Mouse (Mus musculus) left cerebral cortex, postnatal 36 days (tissue): ENCODE measurements around the gene Retsat. TPM values are rescaled to one million over a fixed set of nuclear protein-coding genes. Genes with fewer than 3 reads are reported as not detected.

Experiments
- DNase-seq, 2 experiments: peaks; one replicate each; pipeline ENCODE4 v3.0.0; 2021 to 2022; ENCODE audit warnings: low spot score in 2 of 2, mixed read lengths in 1 of 2
- intact Hi-C: fragments of 180-260 bp; cut with DNase I; formaldehyde crosslinking; loops from one replicate; pipeline ENCODE4 v1.15.1; 2025
- total RNA-seq, 2 experiments: library from RNA; stranded (reverse); gene quantifications; 2 replicates each; pipeline ENCODE4 v1.2.3; 2021

The Retsat gene
- total RNA-seq, 2 experiments from 2014 or later: 52.2 to 53.9 TPM

DNA sequence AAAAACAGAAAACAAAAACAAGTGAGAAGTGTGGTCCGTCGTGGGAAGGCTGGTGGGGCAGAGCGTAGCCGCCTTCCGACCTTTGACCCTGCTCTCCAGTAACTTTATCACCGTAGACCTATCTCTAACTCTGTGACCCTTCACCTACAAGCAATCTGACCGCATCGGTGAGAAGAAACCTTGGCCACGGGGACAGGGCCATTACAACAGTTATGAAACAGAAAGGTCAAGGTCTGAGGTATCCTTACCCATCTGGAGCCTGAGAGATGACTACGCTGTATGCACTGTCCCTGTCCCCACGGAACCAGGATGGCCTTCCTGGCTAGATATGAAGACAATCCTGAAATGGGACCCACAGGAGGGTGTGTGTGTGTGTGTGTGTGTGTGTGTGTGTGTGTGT lies 14.1 kb upstream of the Retsat start:
- intact Hi-C loops: no loop called here
- no peak for DNase-seq

DNA sequence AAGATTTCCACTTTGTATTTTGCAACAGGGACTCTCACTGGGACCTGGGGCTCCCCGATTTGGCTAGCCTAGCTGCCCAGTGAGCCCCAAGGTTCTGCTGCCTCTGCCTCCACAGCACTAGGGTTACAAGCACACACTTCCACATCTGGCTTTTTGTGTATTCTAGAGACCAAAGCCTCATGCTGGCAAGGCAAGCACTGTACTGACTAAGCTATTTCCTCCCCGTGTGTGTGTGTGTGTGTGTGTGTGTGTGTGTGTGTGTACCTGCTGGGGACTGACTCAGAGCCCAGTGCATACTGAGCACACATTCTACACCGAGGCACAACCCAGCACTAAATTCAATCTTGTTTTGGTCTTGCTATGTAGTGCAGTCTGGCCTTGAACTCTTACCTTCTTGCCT lies 11.6 kb upstream of the Retsat start:
- DNase-seq: no peak
- intact Hi-C loops: no loop called here

DNA sequence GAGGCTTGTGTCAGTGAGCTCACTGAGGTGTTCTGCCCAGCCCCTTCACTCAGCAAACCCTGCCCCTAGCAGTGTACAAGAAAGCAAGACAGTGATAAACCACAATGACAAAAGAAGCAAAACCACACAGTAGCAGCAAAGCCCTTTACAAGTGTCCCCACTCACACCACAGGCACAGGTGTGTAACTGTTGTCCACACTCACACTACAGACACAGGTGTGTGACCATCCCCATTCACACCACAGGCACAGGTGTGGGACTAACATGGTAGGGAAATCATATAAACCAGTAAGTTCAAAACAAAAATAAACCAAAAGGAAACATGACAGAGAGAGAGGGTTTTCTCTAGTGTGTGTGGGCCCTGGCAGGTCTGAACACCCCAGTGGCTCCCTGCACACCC lies 10.0 kb upstream of the Retsat start:
- intact Hi-C loops: no loop called here
- DNase-seq: no peak

DNA sequence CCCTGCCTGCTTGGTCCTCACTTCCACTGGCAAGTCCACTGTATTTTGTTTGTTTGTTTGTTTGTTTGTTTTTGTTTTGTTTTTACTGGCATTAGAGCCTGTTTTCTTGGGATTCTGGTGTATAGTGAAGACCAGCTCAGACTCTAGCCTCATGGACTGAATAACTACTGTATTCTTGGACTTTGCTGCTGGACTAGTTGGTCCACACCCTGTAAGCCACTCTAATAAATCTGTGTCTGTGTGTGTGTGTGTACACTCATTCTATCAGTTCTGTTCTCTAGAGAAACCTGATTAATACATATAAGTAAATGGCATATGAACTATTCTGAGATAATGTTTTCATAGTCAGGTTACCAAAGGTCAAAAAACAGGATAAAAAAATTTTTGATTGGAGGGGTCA lies 8.2 kb upstream of the Retsat start:
- DNase-seq: no peak
- intact Hi-C loops: no loop called here

DNA sequence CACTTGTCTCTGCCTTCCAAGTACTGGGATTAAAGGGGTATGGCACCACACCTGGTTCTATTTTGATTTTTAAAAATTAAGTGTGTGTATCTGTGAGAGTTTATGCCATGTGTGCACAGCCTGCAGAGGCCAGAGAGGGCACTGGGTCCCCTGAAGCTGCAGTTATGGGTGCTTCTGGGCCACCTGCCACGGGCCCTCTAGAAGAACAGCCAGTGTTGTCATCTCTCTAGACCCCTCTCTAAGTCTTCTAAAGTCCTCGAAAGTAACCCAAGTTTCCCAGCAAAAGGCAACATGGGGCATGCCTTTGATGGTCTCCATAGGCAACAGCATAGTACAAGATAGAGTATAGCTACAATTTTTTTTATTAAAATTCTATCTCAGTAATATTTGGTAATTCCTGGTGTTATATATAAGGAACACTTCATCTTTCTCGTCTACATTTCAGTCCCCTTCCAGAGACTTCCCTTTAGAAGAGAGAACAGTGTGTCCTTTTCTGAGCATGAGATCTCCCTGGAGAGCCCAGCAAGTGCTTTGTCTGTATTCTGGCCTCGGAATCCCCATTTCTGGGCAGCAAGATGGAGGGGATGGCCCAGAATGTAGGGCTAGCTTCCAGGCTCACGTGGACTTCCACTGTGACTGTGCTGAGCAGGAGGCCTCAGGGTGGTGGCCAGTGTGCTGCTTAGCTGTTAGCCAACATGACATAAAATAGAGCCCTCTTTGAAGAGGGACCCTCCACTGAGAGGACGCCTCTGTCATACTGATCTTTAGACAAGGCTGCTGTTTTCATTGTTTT lies 5.1 kb upstream of the Retsat start:
- intact Hi-C loops: no loop called here
- no peak for DNase-seq

DNA sequence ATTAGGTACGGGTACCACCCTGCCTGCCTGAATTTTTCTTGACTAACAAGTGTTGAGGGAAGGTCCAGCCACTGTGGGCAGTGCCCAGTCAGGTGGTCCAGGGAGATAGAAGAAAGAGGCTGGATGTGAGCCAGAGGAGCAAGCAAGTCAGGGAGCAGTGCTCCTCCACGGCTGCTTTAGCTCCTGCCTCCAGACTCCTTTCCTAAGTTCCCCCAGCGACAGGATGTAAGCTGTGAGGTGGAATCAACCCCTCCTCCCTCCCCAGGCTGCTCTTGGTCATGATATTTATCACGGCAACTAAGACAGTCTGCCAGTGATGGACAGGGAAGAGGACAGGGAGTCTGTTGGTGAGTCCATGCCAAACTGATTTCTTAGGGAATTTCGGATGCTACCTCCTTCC lies 4.4 kb upstream of the Retsat start:
- DNase-seq: no peak
- intact Hi-C loops: no loop called here

DNA sequence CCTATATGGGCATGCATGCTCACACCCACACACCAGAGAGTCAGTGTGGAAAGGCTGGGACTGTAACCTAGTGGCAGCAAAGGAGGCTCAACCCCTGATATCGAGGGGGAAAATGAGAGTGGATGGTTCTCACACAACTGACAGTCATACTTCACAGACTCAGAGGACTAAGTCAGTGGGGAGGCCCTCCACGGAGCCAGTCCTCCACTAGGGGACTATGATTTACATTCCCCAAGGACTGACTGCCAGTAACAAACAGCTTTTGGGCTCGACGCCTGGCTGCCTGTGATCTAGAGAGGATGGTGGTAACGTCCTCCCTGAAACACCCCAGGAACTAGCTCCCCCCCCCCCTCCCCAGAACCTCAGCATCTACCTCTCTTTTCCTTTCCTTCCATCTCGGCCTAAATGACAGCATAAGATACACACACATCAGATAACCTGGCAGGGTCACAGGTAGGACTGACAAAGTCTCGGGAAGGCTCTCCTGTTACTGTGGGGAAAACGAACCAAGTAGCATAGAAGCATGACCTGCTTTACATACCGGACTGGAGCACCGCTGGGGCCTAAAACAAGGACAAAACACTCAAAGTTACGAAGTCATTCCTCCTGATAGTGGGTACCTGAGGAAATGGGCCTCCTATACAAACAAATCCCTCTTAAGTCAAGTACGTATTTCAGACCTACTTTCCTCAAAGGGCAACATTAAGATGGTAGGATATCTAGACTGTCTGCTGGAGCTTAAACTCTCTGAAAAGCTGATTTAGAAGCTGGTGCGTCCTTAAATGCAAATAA lies 996 bp upstream of the Retsat start:
- no peak for DNase-seq
- intact Hi-C loops: no loop called here

DNA sequence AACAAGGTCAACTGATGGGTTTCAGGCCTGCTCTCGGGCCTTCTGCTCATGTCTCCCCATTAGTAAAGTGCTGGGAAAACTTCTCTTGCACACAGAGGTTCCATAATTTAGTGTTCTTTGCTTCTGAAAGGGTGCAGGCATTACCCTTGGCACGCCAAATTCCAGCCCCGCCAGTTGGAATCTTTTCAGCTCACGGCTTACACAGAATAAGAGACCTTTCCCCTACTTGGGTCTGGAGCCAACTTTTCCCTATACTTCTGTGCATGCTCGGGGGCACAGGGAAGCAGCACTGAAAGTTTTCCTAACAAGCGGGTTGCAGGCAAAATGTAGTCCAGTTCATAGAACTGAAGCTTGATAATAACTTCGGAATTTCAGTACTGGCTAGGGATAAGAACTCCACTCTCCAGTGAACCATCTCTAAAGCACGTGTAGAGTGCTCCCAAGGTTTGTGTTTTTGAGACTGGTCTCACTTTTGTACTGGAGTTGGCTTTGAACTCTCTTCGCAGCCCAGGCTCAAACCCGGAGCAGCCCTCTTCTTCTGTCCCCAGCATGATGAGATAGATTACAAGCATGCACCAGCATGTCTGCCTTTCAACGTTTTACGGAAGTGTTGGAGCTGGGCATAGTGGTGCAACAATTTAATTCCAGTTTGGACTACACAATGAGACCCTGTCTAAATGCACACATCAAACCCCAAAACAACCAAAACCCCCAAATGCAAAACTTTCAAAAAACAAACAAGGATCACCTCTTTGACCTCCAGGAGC lies 699 bp downstream of the Retsat start:
- intact Hi-C loops: loop anchor here (1.0 kb wide), 1 partner anchor 17 kb away; the partner anchor contains the start of gene Tgoln1
- DNase-seq: no peak

DNA sequence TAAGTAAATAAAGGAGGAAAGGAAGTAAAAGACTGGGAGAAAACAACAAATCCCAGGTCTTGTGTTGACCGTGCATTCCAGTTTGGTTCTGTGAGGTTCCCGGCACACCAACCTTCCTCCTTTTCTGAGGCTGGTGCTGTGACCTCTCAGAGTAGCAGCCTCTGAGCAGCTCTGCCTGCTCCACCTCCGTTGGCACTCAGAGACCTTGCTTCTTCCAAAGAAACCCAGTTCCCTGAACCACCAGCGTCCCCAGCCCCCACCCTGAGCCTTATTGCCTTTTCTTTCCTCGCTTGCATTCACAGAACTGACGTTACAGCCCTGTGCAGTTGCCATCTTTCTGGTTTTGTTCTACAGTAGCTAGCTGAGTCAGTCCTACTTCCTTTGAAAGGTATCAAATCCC lies 1.9 kb downstream of the Retsat start:
- intact Hi-C loops: no loop called here
- DNase-seq: no peak

DNA sequence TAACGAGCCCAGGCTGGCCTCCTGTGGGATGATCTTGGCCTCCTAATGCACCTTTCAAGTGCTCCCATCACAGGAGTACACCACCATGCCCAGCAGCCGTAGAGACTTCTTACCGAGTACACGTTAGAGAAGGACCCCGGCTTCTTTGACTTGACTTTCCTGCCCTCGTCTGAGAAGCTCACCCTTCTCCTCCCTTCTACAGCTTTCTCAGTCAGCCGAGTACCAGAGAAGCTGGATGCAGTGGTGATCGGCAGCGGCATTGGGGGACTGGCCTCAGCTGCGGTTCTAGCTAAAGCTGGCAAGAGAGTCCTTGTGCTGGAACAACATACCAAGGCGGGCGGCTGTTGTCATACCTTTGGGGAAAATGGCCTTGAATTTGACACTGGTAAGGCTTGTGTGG lies 2.5 kb downstream of the Retsat start:
- DNase-seq: no peak
- intact Hi-C loops: no loop called here

DNA sequence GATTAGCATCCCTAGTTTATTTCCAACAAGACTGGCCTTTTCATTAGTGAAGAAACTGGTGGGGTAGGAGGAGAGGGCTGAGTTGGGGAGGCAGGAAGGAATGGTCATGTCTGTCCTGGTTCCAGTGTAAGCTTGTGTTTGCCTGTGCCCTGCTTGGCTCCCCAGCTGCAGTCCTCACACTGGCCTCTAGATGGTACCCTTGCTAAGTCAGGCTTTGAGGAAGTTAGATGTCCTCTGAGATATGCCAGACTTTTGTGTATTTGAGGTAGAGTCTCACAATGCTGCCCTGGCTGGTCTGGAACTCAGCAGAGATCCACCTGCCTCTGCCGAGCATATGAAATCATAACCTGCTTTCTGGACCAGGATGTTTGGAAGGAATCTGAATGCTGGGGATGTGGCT lies 3.5 kb downstream of the Retsat start:
- intact Hi-C loops: no loop called here
- DNase-seq: peak; percentile 73 to 78

DNA sequence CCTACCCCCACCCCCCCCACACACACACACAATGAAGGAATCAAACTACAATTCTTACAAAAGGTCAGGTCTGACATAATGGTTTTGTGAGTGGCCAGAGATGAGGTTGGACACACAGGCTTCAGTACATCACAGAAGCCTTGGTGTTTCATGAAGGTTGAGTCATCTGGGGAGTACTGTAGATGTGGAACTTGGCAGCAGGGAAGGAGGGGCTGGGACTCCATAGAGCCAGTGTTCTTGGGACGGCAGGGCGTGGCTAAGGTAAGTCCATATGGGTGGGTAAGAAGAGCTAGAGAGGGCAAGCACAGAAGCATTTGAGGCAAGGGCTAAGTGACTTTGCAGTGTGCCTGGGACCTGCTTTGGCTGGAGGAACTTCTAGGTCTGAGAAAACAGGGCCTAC lies 5.8 kb downstream of the Retsat start:
- no peak for DNase-seq
- intact Hi-C loops: no loop called here

DNA sequence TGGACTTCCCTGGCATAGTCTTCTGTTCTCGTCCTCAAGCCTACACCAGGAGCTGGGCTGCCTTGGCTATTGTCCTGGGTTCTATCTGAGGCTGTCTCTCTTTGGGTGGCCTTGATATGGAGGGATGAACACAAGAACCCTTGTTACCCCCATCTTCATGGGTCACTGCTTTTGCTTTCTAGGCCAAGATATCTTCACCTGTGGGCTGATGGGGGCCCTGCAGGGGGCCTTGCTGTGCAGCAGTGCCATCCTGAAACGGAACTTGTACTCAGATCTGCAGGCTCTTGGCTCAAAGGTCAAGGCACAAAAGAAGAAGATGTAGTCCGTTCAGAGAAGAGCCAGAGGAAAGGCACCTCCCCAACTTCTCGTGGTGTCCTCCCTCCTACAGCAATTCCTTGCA lies 8.8 kb downstream of the Retsat start:
- intact Hi-C loops: no loop called here
- DNase-seq: no peak

DNA sequence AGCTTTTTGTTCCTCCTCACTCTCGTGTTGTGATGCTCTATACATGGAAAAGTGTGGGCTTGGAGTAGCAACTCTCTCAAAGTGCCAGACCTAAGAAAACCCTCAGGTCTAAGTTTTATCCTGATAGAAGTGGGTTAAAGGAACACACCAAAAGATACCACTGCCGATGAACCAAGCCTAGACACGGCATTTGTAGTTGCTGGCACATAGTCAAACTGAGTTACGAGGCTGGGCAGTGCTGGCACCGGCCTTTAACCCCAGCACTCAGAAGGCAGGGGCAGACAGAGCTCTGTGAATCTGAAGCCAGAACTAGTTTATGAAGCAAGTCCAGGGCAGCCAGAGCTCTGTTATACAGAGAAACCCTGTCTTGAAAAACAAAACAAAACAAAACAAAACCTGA lies 9.4 kb downstream of the Retsat start:
- DNase-seq: no peak
- intact Hi-C loops: no loop called here

DNA sequence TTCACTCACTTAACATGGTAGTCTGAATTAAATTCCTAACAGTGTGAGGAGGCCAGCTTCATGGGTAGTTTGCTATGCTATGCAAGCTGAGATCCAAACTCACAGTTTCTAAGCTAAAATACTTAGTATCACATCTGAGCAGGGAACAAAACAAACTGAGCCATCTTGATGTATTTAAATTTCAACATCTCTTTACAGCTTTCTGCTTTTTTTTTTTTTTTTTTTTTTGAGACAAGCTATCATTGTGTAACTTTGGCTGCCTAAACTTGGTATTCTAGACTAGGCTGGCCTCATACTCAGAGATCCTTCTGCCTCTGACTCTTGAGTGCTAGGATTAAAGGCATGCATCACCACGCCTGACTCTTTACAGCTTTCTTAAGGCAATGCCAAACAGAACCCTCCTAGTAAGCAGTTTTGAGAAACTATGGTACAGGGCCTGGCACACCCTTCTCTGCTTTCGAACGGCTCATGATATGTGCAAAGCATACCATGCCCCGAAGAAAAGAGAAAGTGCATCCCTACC lies 10.4 kb downstream of the Retsat start:
- DNase-seq: no peak
- intact Hi-C loops: no loop called here

DNA sequence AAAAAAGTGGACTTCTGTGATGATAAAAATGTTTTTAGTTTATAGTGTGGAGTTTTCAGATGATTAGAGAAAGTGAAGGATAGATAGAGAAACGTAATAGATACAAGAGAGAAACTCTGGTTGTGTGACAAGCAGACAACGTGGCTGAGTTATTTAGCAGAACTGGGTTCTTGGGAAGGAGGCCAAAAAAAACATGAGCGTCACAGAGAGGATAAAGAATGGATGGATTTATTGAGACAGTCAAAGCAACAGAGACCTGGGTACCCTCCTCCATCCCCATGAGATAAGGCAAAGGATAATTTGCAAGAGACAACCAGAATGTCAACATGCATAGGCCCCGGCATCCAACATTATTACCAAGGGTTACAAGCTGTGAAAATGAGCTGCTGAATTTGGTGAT lies 12.0 kb downstream of the Retsat start:
- no peak for DNase-seq

DNA sequence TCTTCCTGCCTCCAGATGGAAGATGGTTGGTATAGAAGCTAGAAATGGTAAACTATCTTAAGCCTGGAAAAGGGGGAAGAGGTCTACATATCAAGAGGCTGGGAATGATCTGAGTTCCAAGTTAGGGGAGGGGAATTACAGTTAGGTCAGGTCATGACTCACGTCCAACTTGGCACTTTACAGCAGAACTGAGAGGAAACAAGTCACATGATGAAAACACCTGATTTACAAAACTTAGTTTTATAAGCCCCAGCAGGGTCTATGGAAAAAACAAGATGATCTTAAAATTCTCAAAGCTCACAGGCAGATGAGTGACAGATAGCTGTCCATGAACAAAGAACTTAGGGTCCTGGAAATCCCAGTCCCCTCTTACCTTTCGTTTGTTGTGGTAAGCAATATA lies 16.9 kb downstream of the Retsat start:
- DNase-seq: no peak
- intact Hi-C loops: loop anchor here (5.0 kb wide), 1 partner anchor 287 kb away; no protein-coding TSS in a partner anchor

More for the DNA sequence above, 12.0 kb downstream of the Retsat start:
- intact Hi-C loops: no loop called here

DNA sequence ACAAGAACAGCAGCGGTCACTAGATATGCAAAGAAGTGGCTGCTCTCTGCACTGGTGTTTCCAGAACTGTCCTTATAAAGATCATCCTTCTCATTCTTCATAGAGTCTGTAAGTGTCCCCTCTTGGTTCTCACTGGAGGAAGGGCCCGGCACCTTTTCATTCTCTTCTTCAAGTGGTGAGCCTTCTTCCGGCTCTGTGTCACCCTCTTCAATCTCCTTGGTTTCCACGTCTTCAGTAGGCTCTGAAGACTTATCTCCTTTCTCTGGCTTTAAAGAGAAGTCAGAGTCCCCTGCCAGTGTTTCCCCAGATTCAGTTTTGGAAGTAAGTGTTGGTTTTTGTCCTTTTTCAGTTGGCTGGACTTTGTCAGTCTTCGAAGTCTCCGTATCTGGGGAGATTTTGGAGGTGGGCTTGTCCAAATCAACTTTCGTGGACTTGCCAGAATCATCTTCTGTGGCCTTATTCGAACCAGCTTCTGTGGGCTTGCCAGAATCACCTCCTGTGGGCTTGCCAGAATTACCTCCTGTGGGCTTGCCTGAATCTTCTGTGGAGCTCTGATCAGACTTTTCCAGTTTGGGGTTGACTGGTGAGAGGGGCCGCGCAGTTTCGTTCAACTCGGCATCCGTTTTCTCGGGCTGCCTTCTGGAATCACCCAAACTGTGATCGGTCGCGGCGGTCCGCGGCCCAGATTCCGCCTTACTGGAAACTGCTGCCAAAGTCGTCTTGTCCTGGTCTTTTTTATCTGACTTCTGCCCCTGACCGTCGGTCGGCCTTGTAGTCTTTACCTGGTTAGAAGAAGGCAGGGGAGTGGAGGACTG lies 17.5 kb downstream of the Retsat start:
- intact Hi-C loops: loop anchor here (1.0 to 5.0 kb wide), 2 partner anchors 17 to 287 kb away; partner anchors contain the start of genes Elmod3 and Retsat
- DNase-seq: no peak

DNA sequence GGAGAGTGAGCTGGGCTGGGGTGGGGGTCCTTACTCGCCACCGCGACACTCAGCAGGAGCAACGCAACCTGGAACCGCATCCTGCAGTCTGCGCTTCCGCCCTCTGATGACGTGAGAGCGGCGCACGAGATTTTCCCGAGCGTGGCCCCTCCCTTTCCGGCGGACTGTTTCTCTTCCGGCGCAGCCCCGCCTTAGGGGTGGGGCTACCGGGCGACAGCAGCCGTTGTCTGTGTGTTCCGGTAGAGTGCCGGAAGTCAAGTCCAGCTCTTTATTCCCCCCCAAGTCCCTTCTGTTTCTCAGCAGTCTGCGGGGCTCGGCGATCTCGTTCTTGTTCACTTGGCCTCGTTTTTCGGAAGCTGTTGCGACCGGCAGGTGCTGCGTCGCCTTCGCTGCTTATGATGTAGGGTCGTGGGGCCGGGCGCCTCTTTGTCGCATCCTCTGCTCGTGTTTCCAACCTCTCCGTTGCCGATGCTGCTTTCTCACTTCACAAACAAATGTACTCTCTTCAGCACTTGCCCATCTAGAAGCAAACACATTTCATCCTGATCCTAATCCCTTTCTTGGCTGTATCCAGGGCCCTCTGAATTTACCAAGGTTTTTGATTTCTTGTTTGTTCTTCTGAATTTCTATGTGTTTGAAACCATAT lies 18.5 kb downstream of the Retsat start, which contains the start of gene Tgoln1:
Tgoln1 (minus strand) TSS at position 358 of the 646 bp plus-strand sequence.
- intact Hi-C loops: loop anchor here (1.0 to 5.0 kb wide), 2 partner anchors 18 to 286 kb away; partner anchors contain the start of genes Elmod3 and Retsat
- peak; percentile 93 for DNase-seq
